Mouse (Mus musculus): ENCODE results near the gene Eif2s1. TPM values are rescaled to one million over a fixed set of nuclear protein-coding genes. Genes with fewer than 3 reads are reported as not detected.

Gene Eif2s1
- total and polyA plus RNA-seq, 3 experiments, result 124 to 351 (median 196) TPM

- no peaks in the 10 kb centered on the region for H3K4me1 ChIP-seq (ENCODE audit: control insufficient read depth in 1 of 2, insufficient read depth in 2 of 2)
- TF ChIP-seq ZMIZ1 (IDR thresholded peaks at IDR 0.05; ENCODE audit: low read depth, low read length) (no peak), CTCF (conservative IDR thresholded peaks at IDR 0.05 in 1 of 2, IDR thresholded peaks at IDR 0.05 in 1 of 2; ENCODE audit: low read depth in 2 of 2, low read length in 2 of 2) (no peak), ETS1 (conservative IDR thresholded peaks at IDR 0.05; ENCODE audit: low read depth, low read length) (no peak), NELFE (IDR thresholded peaks at IDR 0.05; ENCODE audit: low read depth, low read length) (no peak), PAX5 (IDR thresholded peaks at IDR 0.05; ENCODE audit: low read length) (no peak), RAD21 (IDR thresholded peaks at IDR 0.05; ENCODE audit: low read depth, low read length) (no peak), RCOR1 (conservative IDR thresholded peaks at IDR 0.05; ENCODE audit: low read depth, low read length) (no peak), MAFK (IDR thresholded peaks at IDR 0.05; ENCODE audit: insufficient replicate concordance, low read length) (no peak), ZKSCAN1 (IDR thresholded peaks at IDR 0.05; ENCODE audit: borderline replicate concordance, low read depth, low read length) (no peak), SIN3A (IDR thresholded peaks at IDR 0.05; ENCODE audit: low read length) (no peak), BHLHE40 (IDR thresholded peaks at IDR 0.05; ENCODE audit: low read depth, low read length) (no peak)
- DNase-seq (ENCODE audit: extremely low read depth), result no peak
- H3K36me3 ChIP-seq (replicated peaks in 1 of 2; ENCODE audit: control insufficient read depth in 1 of 2, insufficient read depth in 1 of 2, low read length in 1 of 2), result peaks cover 30 to 86% of the 10 kb centered on the region in 2 experiments
- no peaks in the 10 kb centered on the region for H3K79me2 ChIP-seq (replicated peaks; ENCODE audit: control insufficient read depth, extremely low read depth, insufficient read depth, poor library complexity, severe bottlenecking)
- in situ Hi-C loops (cut with MboI; ENCODE audit: low pct_ligation_motif_present, low pct_unique_long_range_greater_than_20kb, low sequenced_read_pairs) (no loop called here), dilution Hi-C loops (cut with MboI; ENCODE audit: extremely low pct_ligation_motif_present, extremely low pct_unique_long_range_greater_than_20kb, low sequenced_read_pairs) (no loop called here)
- no peaks in the 10 kb centered on the region for H3K9me3 ChIP-seq (replicated peaks; ENCODE audit: low read length)
- H3K4me3 ChIP-seq (replicated peaks in 1 of 3; ENCODE audit: low read depth in 2 of 3, low read length in 2 of 3, poor library complexity in 1 of 3), result no peak overlapping the region
- no peak overlapping the region for H3K4me2 ChIP-seq (ENCODE audit: insufficient read depth, low read depth, poor library complexity, severe bottlenecking)
- H3K27me3 ChIP-seq (replicated peaks), result no peaks in the 10 kb centered on the region
- H3K9ac ChIP-seq (ENCODE audit: insufficient read depth, low read depth), result no peak overlapping the region
- no peak overlapping the region for H3K27ac ChIP-seq (ENCODE audit: insufficient read depth, low read depth)
Observed at GRCm38 (mm10) chr12:78839906-78840305, 21.7 kb upstream of the Eif2s1 start.

GRCm38 (mm10) chr12:78842429-78842828, 19.2 kb upstream of the Eif2s1 start:
- Histone ChIP-seq H3K79me2 (replicated peaks; ENCODE audit: control insufficient read depth, extremely low read depth, insufficient read depth, poor library complexity, severe bottlenecking) (no peaks in the 10 kb centered on the region), H3K9ac (ENCODE audit: insufficient read depth, low read depth) (no peak overlapping the region), H3K36me3 (replicated peaks in 1 of 2; ENCODE audit: control insufficient read depth in 1 of 2, insufficient read depth in 1 of 2, low read length in 1 of 2) (peaks cover 29 to 76% of the 10 kb centered on the region in 2 experiments), H3K4me2 (ENCODE audit: insufficient read depth, low read depth, poor library complexity, severe bottlenecking) (no peak overlapping the region), H3K4me1 (ENCODE audit: control insufficient read depth in 1 of 2, insufficient read depth in 2 of 2) (no peaks in the 10 kb centered on the region), H3K9me3 (replicated peaks; ENCODE audit: low read length) (no peaks in the 10 kb centered on the region), H3K27me3 (replicated peaks) (no peaks in the 10 kb centered on the region), H3K4me3 (replicated peaks in 1 of 3; ENCODE audit: low read depth in 2 of 3, low read length in 2 of 3, poor library complexity in 1 of 3) (no peak overlapping the region), H3K27ac (ENCODE audit: insufficient read depth, low read depth) (no peak overlapping the region)
- no peak for DNase-seq (ENCODE audit: extremely low read depth)
- in situ Hi-C loops (cut with MboI; ENCODE audit: low pct_ligation_motif_present, low pct_unique_long_range_greater_than_20kb, low sequenced_read_pairs) (no loop called here), dilution Hi-C loops (cut with MboI; ENCODE audit: extremely low pct_ligation_motif_present, extremely low pct_unique_long_range_greater_than_20kb, low sequenced_read_pairs) (no loop called here)
- TF ChIP-seq ZMIZ1 (IDR thresholded peaks at IDR 0.05; ENCODE audit: low read depth, low read length) (no peak), BHLHE40 (IDR thresholded peaks at IDR 0.05; ENCODE audit: low read depth, low read length) (no peak), IRF4 (IDR thresholded peaks at IDR 0.05; ENCODE audit: low read depth, low read length) (no peak), RCOR1 (conservative IDR thresholded peaks at IDR 0.05; ENCODE audit: low read depth, low read length) (no peak), EP300 (IDR thresholded peaks at IDR 0.05; ENCODE audit: low read length) (no peak), MAZ (IDR thresholded peaks at IDR 0.05; ENCODE audit: low read depth, low read length) (no peak), MXI1 (IDR thresholded peaks at IDR 0.05; ENCODE audit: low read depth, low read length) (no peak), MEF2A (IDR thresholded peaks at IDR 0.05; ENCODE audit: borderline replicate concordance, low read depth, low read length) (no peak), TCF12 (IDR thresholded peaks at IDR 0.05; ENCODE audit: low read depth, low read length) (no peak), POLR2AphosphoS2 (IDR thresholded peaks at IDR 0.05; ENCODE audit: low read depth, low read length) (no peak), MAX (IDR thresholded peaks at IDR 0.05; ENCODE audit: low read length) (no peak), KAT2A (IDR thresholded peaks at IDR 0.05; ENCODE audit: insufficient replicate concordance, low read length) (no peak), NRF1 (IDR thresholded peaks at IDR 0.05; ENCODE audit: low read depth, low read length) (no peak), MAFK (IDR thresholded peaks at IDR 0.05; ENCODE audit: insufficient replicate concordance, low read length) (no peak), MYC (IDR thresholded peaks at IDR 0.05; ENCODE audit: low read depth, low read length) (no peak), CTCF (conservative IDR thresholded peaks at IDR 0.05 in 1 of 2, IDR thresholded peaks at IDR 0.05 in 1 of 2; ENCODE audit: low read depth in 2 of 2, low read length in 2 of 2) (no peak), PAX5 (IDR thresholded peaks at IDR 0.05; ENCODE audit: low read length) (no peak), SMC3 (IDR thresholded peaks at IDR 0.05; ENCODE audit: low read depth, low read length) (no peak), ELF1 (IDR thresholded peaks at IDR 0.05; ENCODE audit: low read depth, low read length) (no peak)

All from CH12.LX (cell line).